Mouse (Mus musculus) midbrain, embryonic 10.5 days (tissue): ENCODE measurements around the gene Hist1h2bm. TPM values are rescaled to one million over a fixed set of nuclear protein-coding genes. Genes with fewer than 3 reads are reported as not detected.
"Not testable (repeated sequence)": the region's sequence is repeated elsewhere in the genome, so short reads cannot be mapped to it uniquely, and the experiment has no call there.

Experiments
- DNase-seq: peaks from one replicate; pipeline ENCODE4 v3.0.0-alpha.2; 2017; ENCODE audit warnings: low spot score
- H3K27ac ChIP-seq: fragments of 300-500 bp; sonication (generic); replicated peaks from 2 replicates; pipeline ENCODE4 v1.5.1; 2016; ENCODE audit warnings: mild to moderate bottlenecking
- H3K27me3 ChIP-seq: fragments of 300-500 bp; sonication (generic); 2 replicates; pipeline ENCODE4 v1.6.1; 2016; ENCODE audit warnings: low read depth, mild to moderate bottlenecking; ENCODE audit not compliant: poor library complexity, severe bottlenecking
- H3K36me3 ChIP-seq: fragments of 300-500 bp; sonication (generic); 2 replicates; pipeline ENCODE4 v1.6.1; 2016; ENCODE audit warnings: mild to moderate bottlenecking, moderate library complexity
- H3K4me1 ChIP-seq: fragments of 300-500 bp; sonication (generic); 2 replicates; pipeline ENCODE4 v1.6.1; 2016
- H3K4me3 ChIP-seq: fragments of 300-500 bp; sonication (generic); 2 replicates; pipeline ENCODE4 v1.5.1; 2016; ENCODE audit warnings: mild to moderate bottlenecking, moderate library complexity
- H3K9me3 ChIP-seq: fragments of 300-500 bp; sonication (generic); replicated peaks from 2 replicates; pipeline ENCODE4 v1.6.1; 2016; ENCODE audit warnings: mild to moderate bottlenecking
- WGBS: fragments of 180-500 bp; shearing (Covaris S2); methylation state at CpG from one replicate; pipeline ENCODE4 v1.1.7; 2016; 5-methylcytosine and 5-hydroxymethylcytosine counted together
- polyA plus RNA-seq: library from polyadenylated mRNA; unstranded; fragments of >200 nt; fragmentation: Nextera tagmentation; extraction: Ambion mirVana; gene quantifications from 2 replicates; pipeline ENCODE4 v1.2.1, GENCODE M21; 2016

The Hist1h2bm gene
- 5.2 and 7.5 TPM in 2 replicates for polyA plus RNA-seq

DNA sequence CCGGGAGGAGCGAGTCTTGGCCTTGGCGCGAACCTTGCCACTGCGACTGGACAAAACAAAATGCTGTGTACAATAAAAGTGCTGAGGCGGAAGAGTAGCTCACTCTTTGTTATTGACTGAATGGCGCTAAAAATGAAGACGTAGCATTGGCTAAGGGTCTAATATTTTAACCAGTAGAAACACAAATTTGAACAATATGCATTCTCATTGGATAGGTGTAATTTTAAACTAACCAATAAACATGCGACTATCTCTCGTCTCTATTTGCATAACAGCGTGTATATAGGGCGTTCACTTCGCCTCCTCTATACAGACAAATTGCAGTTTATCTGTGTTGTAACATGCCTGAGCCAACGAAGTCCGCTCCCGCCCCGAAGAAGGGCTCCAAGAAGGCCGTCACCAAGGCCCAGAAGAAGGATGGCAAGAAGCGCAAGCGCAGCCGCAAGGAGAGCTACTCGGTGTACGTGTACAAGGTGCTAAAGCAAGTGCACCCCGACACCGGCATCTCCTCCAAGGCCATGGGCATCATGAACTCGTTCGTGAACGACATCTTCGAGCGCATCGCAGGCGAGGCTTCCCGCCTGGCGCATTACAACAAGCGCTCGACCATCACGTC, at the start of gene Hist1h2bm:
Gene Hist1h2bm, plus strand, starts transcription at position 288 of the 616 bp plus-strand sequence.
- H3K36me3 ChIP-seq, H3K27me3 ChIP-seq, H3K9me3 ChIP-seq: not testable (repeated sequence)
- Histone ChIP-seq H3K4me3 (peak within 1 kb of the TSS; percentile 54), H3K27ac (peak within 1 kb of the TSS; percentile 97), H3K4me1 (peaks cover 43% of the 10 kb centered on the region)
- peak; percentile 79 for DNase-seq
- WGBS, result under 1% methylated on average over 37 of the region's 37 CpGs

DNA sequence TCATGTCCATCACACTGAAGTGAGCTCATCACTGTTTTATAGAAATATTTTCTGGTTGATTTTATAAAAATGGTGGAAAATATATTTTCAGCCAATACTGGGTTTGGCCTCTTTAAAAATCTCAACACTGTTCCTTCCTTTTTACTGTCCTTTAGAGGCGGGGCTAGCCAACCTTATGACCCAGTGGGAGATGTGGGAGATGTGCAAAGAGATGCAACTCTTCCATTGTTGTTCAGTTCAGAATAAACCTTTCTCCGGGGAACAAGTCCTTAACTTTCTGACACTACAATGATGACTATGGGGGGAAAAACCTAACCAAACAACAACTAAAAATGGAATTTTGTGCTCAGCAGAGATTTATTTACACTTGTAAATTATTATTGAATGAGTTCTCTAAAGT, 44.5 kb upstream of the Hist1h2bm start, which contains the start of gene Olfr1360:
Gene Olfr1360, minus strand, starts transcription at position 101 of the 400 bp plus-strand sequence.
- no peaks in the 10 kb centered on the region for H3K4me1 ChIP-seq
- H3K4me3 ChIP-seq, result no peak within 1 kb of the TSS
- no peak for DNase-seq
- no peaks in the 10 kb centered on the region for H3K27me3 ChIP-seq
- no peaks in the 10 kb centered on the region for H3K36me3 ChIP-seq
- 87% methylated on average over 2 of the region's 2 CpGs for WGBS
- no peak within 1 kb of the TSS for H3K27ac ChIP-seq
- no peaks in the 10 kb centered on the region for H3K9me3 ChIP-seq

GRCm38 (mm10) chr13:21697811-21698210, 24.0 kb upstream of the Hist1h2bm start, which contains the start of gene Olfr1359:
TSS of gene Olfr1359 (plus strand) at chr13:21698111.
- Histone ChIP-seq H3K36me3 (no peaks in the 10 kb centered on the region), H3K4me3 (no peak within 1 kb of the TSS), H3K27ac (no peak within 1 kb of the TSS), H3K4me1 (no peaks in the 10 kb centered on the region), H3K9me3 (no peaks in the 10 kb centered on the region), H3K27me3 (no peaks in the 10 kb centered on the region)
- no peak for DNase-seq

DNA sequence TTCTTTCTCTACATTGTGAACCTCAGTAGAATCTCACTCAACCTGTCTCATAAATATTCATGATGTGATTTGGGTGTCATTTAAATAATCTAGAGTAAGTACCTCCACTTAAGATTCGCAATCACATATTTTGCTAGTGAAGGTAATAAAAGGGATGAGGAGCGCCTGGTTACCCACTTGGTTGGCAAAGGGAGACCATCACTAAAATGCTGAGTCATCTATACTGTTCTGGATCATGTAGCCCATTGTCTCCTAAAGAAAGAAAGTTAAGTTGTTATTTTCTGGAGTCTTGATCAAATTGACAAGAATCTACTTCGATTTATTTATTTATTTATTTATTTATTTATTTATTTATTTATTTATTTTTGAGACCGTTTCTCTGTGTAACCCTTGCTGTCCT, 15.2 kb upstream of the Hist1h2bm start:
- DNase-seq, result no peak
- WGBS, result 76% methylated on average over 4 of the region's 4 CpGs
- 0 out of 2 replicates have a peak, but pooled peaks cover 2% of the 10 kb centered on the region for H3K4me1 ChIP-seq
- no peaks in the 10 kb centered on the region for H3K36me3 ChIP-seq
- no peak overlapping the region for H3K27ac ChIP-seq
- no peak overlapping the region for H3K4me3 ChIP-seq
- H3K27me3 ChIP-seq, result no peaks in the 10 kb centered on the region
- H3K9me3 ChIP-seq, result no peaks in the 10 kb centered on the region

DNA sequence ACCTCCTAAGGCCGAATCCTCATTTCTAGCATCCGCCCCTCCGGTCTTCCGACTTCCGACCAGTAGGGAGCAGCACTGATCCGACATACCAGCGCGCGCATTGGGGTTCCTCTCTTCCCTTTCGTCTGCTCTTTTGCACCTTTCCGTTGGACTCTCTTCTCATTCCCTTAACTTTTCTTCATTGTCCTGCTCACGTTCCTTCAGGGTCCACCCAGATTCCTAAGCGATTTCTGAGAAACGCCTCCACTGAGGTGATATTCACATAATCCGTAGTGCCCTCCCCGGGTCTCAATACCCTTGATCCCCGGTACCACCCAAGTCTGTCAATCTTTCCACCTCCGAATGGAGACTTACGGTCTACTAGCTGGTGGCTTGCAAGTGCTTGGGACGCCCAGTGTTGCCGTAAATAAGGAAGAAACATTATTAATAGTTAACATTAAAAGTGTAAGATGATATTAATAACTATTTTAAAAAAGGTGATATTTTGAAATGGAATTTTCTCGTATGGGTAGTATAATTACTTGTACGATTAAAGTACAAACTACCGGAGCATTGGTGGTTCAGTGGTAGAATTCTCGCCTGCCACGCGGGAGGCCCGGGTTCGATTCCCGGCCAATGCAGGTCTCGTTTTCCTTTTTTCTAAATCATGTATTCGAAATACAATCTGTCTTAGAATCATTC, 11.7 kb upstream of the Hist1h2bm start:
- Histone ChIP-seq H3K4me1 (peaks cover 8% of the 10 kb centered on the region), H3K27ac (peak overlapping the region; percentile 87), H3K36me3 (no peaks in the 10 kb centered on the region), H3K4me3 (peak overlapping the region; percentile 68), H3K27me3 (no peaks in the 10 kb centered on the region), H3K9me3 (no peaks in the 10 kb centered on the region)
- under 1% methylated on average over 32 of the region's 32 CpGs for WGBS
- peak; percentile 87 for DNase-seq

DNA sequence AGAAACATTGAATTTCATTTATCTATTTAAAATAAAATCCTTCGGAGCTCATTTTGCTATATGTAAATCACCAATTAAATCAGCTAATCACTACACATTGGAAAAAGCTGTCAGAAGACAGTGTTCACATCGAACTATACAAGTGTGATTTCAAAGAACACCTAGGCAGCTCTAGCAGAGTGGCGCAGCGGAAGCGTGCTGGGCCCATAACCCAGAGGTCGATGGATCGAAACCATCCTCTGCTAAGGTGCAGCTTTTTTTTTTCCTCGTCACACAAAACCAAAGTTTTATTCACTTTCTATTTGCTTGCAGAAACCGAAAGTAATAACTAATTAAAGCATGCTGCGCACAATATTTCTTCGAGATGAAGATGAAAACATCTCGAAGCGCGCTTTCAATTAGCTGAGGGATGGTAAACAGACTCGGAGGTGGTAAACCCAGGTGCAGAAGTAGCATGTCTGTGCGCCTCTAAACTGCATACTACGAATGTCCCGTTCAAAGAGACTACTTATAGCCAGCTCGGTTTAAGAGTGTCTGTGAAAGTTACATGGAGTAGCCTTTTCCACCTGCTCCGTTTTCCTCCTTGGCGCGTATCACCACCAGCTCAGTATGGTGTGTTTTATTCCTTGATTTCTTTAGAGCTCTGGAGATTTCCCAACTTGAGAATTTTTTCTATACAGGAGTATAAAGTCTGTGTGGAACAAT, 10.9 kb upstream of the Hist1h2bm start:
- WGBS, result 2% methylated on average over 22 of the region's 22 CpGs
- peak; percentile 71 for DNase-seq
- no peaks in the 10 kb centered on the region for H3K9me3 ChIP-seq
- no peaks in the 10 kb centered on the region for H3K36me3 ChIP-seq
- peaks cover 12% of the 10 kb centered on the region for H3K4me1 ChIP-seq
- peak overlapping the region; percentile 79 for H3K27ac ChIP-seq
- no peaks in the 10 kb centered on the region for H3K27me3 ChIP-seq
- H3K4me3 ChIP-seq, result peak overlapping the region; percentile 68

DNA sequence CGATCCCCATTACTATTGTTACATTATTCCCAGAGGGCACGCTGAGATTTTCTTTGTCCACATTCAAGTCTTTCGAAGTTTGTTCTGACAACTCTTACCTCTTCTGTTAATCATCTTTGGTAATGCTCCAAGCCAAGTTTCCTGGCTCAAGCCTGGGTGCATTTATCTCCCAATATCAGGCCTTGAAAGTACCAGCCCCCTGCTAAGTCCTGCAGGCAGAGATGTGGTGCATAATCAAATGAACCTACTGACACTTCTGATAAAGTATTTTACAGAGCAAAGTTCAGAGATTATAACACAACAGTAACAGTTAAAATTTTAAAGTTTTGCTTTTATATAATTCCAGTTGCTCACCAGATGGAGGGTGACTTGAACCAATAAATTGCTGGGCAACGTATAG, 10.1 kb upstream of the Hist1h2bm start:
- peak overlapping the region; percentile 68 for H3K4me3 ChIP-seq
- no peak for DNase-seq
- no peaks in the 10 kb centered on the region for H3K9me3 ChIP-seq
- no peaks in the 10 kb centered on the region for H3K36me3 ChIP-seq
- no peaks in the 10 kb centered on the region for H3K27me3 ChIP-seq
- no peak overlapping the region for H3K27ac ChIP-seq
- WGBS, result 31% methylated on average over 4 of the region's 4 CpGs
- H3K4me1 ChIP-seq, result peaks cover 12% of the 10 kb centered on the region

GRCm38 (mm10) chr13:21714725-21715124, 7.1 kb upstream of the Hist1h2bm start:
- peaks cover 28% of the 10 kb centered on the region for H3K4me1 ChIP-seq
- DNase-seq, result peak; percentile 41
- no peaks in the 10 kb centered on the region for H3K27me3 ChIP-seq
- peak overlapping the region; percentile 92 for H3K27ac ChIP-seq
- H3K9me3 ChIP-seq, result no peaks in the 10 kb centered on the region
- peak overlapping the region; percentile 57 for H3K4me3 ChIP-seq
- 2% methylated on average over 7 of the region's 7 CpGs for WGBS
- H3K36me3 ChIP-seq, result no peaks in the 10 kb centered on the region

DNA sequence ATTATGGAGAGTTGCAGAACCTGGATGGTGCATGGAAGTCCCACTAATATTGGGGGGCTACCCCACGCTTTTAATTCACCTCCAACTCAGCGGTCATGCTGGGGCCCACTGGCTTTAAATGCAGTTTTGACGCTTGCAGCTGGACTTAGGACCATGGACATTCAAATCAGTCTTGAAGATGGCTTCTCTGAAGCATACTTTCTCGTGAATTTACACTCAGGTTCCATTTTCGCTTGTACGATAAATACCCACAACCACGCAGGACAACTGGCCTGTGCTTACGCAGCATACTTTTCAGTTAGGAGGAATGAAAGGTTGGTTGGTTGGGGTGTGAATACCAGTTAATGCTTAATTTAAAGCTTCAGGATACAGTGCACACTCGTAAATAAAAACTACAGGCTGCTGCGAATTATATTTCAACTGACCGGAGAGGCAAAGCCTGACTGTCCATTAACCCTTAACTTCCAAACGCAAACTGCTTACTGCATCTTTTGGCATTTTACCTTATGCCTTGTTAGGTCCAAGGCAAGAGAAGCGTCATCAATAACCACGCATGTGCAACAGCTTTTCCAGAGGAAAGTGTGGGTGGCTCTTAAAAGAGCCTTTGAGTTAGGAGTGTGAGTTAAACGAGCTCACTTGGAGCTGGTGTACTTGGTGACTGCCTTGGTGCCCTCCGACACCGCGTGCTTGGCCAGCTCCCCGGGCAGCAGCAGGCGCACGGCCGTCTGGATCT, 6.5 kb upstream of the Hist1h2bm start:
- Histone ChIP-seq H3K27ac (peak overlapping the region; percentile 92), H3K27me3 (no peaks in the 10 kb centered on the region), H3K9me3 (no peaks in the 10 kb centered on the region), H3K4me3 (peak overlapping the region; percentile 57), H3K4me1 (peaks cover 34% of the 10 kb centered on the region), H3K36me3 (no peaks in the 10 kb centered on the region)
- WGBS, result 1% methylated on average over 22 of the region's 22 CpGs
- peak; percentile 48 for DNase-seq

GRCm38 (mm10) chr13:21715864-21716539, 5.8 kb upstream of the Hist1h2bm start, which contains the start of the genes Hist1h2bl and Hist1h2ai:
TSS of gene Hist1h2bl (minus strand) at chr13:21716143.
TSS of gene Hist1h2ai (plus strand) at chr13:21716422.
- DNase-seq, result peak; percentile 82
- H3K9me3 ChIP-seq, H3K36me3 ChIP-seq, H3K27me3 ChIP-seq: not testable (repeated sequence)
- Histone ChIP-seq H3K27ac (peak within 1 kb of the TSS; percentile 94), H3K4me3 (peak within 1 kb of the TSS; percentile 57), H3K4me1 (peaks cover 41% of the 10 kb centered on the region)
- under 1% methylated on average over 37 of the region's 50 CpGs for WGBS

GRCm38 (mm10) chr13:21716540-21717391, 5.1 kb upstream of the Hist1h2bm start:
- H3K4me1 ChIP-seq, result peaks cover 39% of the 10 kb centered on the region
- DNase-seq, result peak; percentile 58
- WGBS, result under 1% methylated on average over 15 of the region's 38 CpGs
- H3K9me3 ChIP-seq, H3K27me3 ChIP-seq, H3K36me3 ChIP-seq: not testable (repeated sequence)
- H3K27ac ChIP-seq, result peak overlapping the region; percentile 94
- peak overlapping the region; percentile 57 for H3K4me3 ChIP-seq
